Mouse (Mus musculus) lung, postnatal 0 days (tissue): ENCODE results near the gene Cactin. TPM values are rescaled to one million over a fixed set of nuclear protein-coding genes. Genes with fewer than 3 reads are reported as not detected.

ENCODE experiments used
- ATAC-seq: fragments of 200-750 bp; cut with Nextera tagmentation; 2 replicates; pipeline ENCODE4 v1.8.0; 2017; ENCODE audit warnings: moderate library complexity
- DNase-seq: peaks from one replicate; pipeline ENCODE4 v3.0.0-alpha.2; 2016; ENCODE audit warnings: low spot score
- H3K27ac ChIP-seq: fragments of 300-500 bp; sonication (generic); 2 replicates; pipeline ENCODE4 v1.5.1; 2014; ENCODE audit warnings: antibody characterized with exemption, mild to moderate bottlenecking, low read length, mixed read lengths
- H3K27me3 ChIP-seq: fragments of 300-500 bp; sonication (generic); replicated peaks from 2 replicates; pipeline ENCODE4 v1.6.1; 2014; ENCODE audit warnings: low read length, mixed read lengths; ENCODE audit not compliant: insufficient read depth
- H3K36me3 ChIP-seq: fragments of 300-500 bp; sonication (generic); 2 replicates; pipeline ENCODE4 v1.6.1; 2014; ENCODE audit warnings: low read length, mixed read lengths; ENCODE audit not compliant: insufficient read depth
- H3K4me1 ChIP-seq: fragments of 300-500 bp; sonication (generic); 2 replicates; pipeline ENCODE4 v1.6.1; 2014; ENCODE audit warnings: antibody characterized with exemption, low read depth, low read length, mixed read lengths; ENCODE audit not compliant: insufficient read depth
- H3K4me2 ChIP-seq: fragments of 300-500 bp; sonication (generic); replicated peaks from 2 replicates; pipeline ENCODE4 v1.6.1; 2014; ENCODE audit warnings: low read depth, mild to moderate bottlenecking, low read length, moderate library complexity, mixed read lengths
- H3K4me3 ChIP-seq: fragments of 300-500 bp; sonication (generic); 2 replicates; pipeline ENCODE4 v1.5.1; 2014; ENCODE audit warnings: low read depth, low read length
- H3K9ac ChIP-seq: fragments of 300-500 bp; sonication (generic); replicated peaks from 2 replicates; pipeline ENCODE4 v1.6.1; 2014; ENCODE audit warnings: low read depth, mild to moderate bottlenecking
- H3K9me3 ChIP-seq: fragments of 300-500 bp; sonication (generic); 2 replicates; pipeline ENCODE4 v1.6.1; 2016; ENCODE audit warnings: low read length, mixed read lengths
- CTCF ChIP-seq: IDR thresholded peaks from 2 replicates; pipeline ENCODE4 v1.5.1; 2016; ENCODE audit warnings: antibody characterized with exemption, mild to moderate bottlenecking
- EP300 ChIP-seq: IDR thresholded peaks from 2 replicates; pipeline ENCODE4 v1.6.1; 2016; ENCODE audit warnings: antibody characterized with exemption, mild to moderate bottlenecking, control low read depth
- WGBS: fragments of 180-500 bp; shearing (Covaris S2); extraction: QIAGEN DNeasy Blood & Tissue Kit; methylation state at CpG from one replicate; pipeline ENCODE4 v1.1.7; 2014; 5-methylcytosine and 5-hydroxymethylcytosine counted together
- polyA plus RNA-seq: library from polyadenylated mRNA; unstranded; fragments of >200 nt; fragmentation: Nextera tagmentation; extraction: Ambion mirVana; gene quantifications from 2 replicates; pipeline ENCODE4 v1.2.1, GENCODE M21; 2015

The Cactin gene
- polyA plus RNA-seq, 1 experiment from 2014 or later: 20.3 TPM

DNA sequence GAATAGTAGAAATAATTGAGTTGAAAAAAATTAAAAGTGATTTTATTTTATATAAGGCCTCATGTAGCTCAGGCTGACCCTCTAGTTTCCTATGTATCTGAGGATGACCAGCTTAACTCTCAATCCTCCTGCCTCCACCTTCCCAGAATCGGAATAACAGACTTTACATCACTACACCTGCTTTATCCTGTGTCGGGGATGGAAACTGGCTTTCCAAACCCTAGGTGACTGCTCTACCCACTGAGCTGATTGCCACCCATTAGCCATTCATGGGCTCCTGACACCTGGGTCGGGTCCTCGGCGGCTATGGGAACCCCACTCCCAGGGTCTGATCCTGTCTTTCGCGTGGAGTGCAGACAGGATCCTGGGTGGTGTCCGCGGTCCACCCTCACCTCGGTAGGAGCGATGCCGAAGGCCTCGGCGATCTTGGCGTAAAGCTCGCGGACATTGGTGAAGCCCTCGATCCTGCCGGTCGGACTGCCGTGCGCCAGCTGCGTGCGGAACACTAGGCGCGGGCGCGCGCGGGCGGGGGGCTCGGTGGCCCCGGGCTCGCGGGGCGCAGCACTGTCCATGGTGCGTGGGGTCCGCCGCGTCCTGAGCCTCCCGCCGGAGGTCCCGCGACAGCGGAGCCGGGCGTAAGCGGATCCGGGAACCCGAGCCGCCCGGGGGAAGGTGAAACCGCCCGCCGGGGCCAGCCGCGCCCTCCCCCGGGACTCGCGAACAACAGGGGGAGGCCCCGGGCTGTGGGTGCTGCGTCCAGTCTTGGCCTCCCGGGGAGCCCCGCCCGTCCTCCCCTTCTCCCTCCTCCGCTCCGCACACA is 22.0 kb downstream of the Cactin start, which contains the start of gene Gipc3:
TSS of gene Gipc3 (minus strand) at position 581 of the 820 bp plus-strand sequence.
- no peaks in the 10 kb centered on the region for H3K36me3 ChIP-seq
- peak within 1 kb of the TSS; percentile 48 for H3K9ac ChIP-seq
- no peak for ATAC-seq
- TF ChIP-seq EP300 (no peak), CTCF (no peak)
- no peaks in the 10 kb centered on the region for H3K9me3 ChIP-seq
- H3K27ac ChIP-seq: no peak within 1 kb of the TSS
- no peak for DNase-seq
- 4% methylated on average over 43 of the region's 67 CpGs for WGBS
- H3K4me2 ChIP-seq: peak within 1 kb of the TSS; percentile 94
- peaks cover 5% of the 10 kb centered on the region; the same call in 1 of the 2 replicates for H3K4me1 ChIP-seq
- H3K4me3 ChIP-seq: peak within 1 kb of the TSS; percentile 60
- 0 out of 2 replicates have a peak, but pooled peaks cover 8% of the 10 kb centered on the region for H3K27me3 ChIP-seq

DNA sequence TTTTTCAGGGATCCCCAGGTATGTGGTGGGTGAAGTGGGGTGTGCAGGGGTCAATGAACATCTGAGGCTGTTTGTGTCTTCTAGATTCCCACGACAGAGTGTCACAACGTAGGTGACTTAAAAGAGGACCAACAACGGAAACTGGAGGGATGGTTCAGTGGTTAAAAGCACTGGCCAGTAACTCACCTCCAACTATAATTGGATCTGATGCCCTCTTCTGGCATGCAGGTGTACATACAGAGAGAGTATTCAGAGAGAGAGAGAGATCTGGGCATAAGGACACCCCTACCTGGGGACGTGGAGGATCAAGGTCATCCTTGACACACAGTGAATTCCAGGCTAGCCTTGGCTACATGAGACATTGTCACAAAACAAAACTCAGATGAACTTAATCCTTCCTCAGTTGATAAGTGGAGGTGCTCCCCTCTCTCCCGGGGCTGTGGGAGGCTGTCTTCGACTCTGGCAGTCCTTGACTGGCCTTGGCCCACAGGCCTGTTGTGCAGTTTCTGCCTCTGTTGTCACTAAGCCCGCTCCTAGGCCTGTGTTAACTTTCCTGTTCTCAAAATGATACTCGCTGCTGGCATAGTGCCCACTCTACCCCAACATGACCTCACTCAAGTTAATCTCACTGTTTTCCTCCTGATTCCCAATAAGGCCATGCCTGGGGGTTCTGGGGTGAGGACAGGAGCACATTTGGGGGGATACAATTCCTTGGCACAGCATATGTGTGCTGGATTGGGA is 23.7 kb downstream of the Cactin start:
- Histone ChIP-seq H3K9me3 (no peaks in the 10 kb centered on the region), H3K27me3 (0 out of 2 replicates have a peak, but pooled peaks cover 8% of the 10 kb centered on the region), H3K4me2 (no peak overlapping the region), H3K27ac (no peak overlapping the region), H3K36me3 (no peaks in the 10 kb centered on the region), H3K9ac (no peak overlapping the region), H3K4me1 (peaks cover 5% of the 10 kb centered on the region; the same call in 1 of the 2 replicates), H3K4me3 (no peak overlapping the region)
- TF ChIP-seq EP300 (no peak), CTCF (peak; percentile 61)
- 47% methylated on average over 8 of the region's 8 CpGs for WGBS
- ATAC-seq (no peak), DNase-seq (peak; percentile 53)

DNA sequence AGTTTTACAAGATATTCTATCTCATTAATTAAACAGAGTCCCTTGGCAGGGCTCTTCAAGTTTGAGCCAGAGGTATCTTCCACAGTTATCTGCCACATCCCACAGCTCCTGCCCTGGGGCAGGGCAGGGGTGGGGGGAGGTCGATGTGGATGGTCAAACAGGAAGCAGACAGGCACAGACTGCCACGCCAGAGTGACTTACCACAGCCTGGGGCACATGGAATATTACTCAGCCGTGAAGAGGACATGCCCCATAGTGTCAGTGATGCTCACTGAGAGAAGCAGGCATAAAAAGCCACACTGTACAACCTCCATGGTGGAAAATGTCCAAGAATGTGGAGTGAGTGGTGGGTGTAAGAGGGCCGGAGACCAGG is 24.2 kb downstream of the Cactin start:
- Histone ChIP-seq H3K9me3 (no peaks in the 10 kb centered on the region), H3K4me2 (no peak overlapping the region), H3K27me3 (0 out of 2 replicates have a peak, but pooled peaks cover 8% of the 10 kb centered on the region), H3K36me3 (no peaks in the 10 kb centered on the region), H3K4me1 (peaks cover 5% of the 10 kb centered on the region; the same call in 1 of the 2 replicates), H3K27ac (no peak overlapping the region), H3K9ac (no peak overlapping the region), H3K4me3 (no peak overlapping the region)
- 82% methylated on average over 4 of the region's 4 CpGs for WGBS
- TF ChIP-seq EP300 (no peak), CTCF (no peak)
- ATAC-seq (no peak), DNase-seq (no peak)

DNA sequence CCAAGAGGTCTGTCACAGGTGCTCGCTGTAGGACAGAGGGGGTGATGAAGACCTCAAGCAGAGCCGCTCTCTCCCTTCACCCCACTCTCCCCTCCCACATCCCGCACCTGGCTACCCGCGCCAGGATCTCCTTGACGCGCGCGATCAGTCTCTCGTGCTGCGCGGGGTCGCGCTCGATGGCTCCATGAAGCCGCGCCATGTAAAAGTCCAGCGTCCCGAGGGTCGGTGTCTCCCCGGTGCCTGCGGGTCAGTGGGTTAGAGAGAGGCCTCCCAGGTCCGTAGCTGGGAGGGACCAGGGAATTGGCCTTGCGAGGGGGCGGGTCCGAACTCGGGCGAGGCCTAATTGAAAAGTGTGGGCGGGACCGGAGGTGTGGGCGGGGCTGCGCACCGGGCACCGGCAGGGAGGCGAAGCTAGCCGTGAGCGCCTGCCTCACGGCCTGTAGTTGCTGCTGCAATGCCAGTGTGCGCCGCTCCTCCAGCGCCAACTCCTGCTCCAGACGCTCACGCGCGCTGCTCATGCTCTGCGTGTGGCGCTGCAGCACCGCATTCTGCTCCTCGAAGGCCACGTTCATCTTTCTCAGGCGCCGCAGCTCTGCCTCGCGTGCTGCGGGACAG is 25.7 kb downstream of the Cactin start:
- no peak overlapping the region for H3K9ac ChIP-seq

DNA sequence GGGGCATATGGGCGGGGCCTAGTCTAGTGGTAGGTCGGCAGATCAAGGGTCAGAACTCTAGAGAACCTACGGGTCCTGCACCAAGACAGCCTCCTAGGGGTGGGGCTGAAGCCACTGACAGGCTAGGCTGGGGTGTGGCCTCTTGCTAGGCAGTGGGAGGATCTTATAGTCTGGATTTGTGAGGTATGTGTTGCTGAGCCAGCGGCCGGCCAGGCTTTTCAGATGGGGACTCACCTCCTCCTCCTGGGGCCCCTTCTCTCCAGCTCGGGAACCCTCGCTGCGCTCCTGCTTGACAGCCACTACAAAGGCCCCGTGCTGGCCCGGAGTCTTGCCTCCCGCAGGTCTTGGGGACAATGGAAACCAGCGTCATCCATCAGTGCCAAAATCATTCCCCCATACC is 28.2 kb downstream of the Cactin start:
- TF ChIP-seq CTCF (no peak), EP300 (no peak)
- no peak; the same call in 1 of the 2 replicates for ATAC-seq
- H3K27me3 ChIP-seq: no peaks in the 10 kb centered on the region
- 5% methylated on average over 11 of the region's 12 CpGs for WGBS
- peak overlapping the region; percentile 94 for H3K4me2 ChIP-seq
- peak overlapping the region; percentile 76; the same call in 1 of the 2 replicates for H3K27ac ChIP-seq
- H3K9me3 ChIP-seq: no peaks in the 10 kb centered on the region
- no peaks in the 10 kb centered on the region for H3K36me3 ChIP-seq
- peak overlapping the region; percentile 68; the same call in 1 of the 2 replicates for H3K4me3 ChIP-seq
- 0 out of 2 replicates have a peak, but pooled peaks cover 2% of the 10 kb centered on the region for H3K4me1 ChIP-seq
- peak; percentile 87 for DNase-seq
- H3K9ac ChIP-seq: peak overlapping the region; percentile 68; the same call in 1 of the 2 replicates

More for the DNA sequence above, 25.7 kb downstream of the Cactin start:
- no peaks in the 10 kb centered on the region for H3K9me3 ChIP-seq
- H3K4me1 ChIP-seq: peaks cover 5% of the 10 kb centered on the region; the same call in 1 of the 2 replicates
- peak; percentile 27 for ATAC-seq
- peak overlapping the region; percentile 52 for H3K4me2 ChIP-seq
- 0 out of 2 replicates have a peak overlapping the region, but pooled peaks have one; percentile 57 for H3K27ac ChIP-seq
- TF ChIP-seq EP300 (no peak), CTCF (peak; percentile 61)
- DNase-seq: peak; percentile 87
- 0 out of 2 replicates have a peak, but pooled peaks cover 8% of the 10 kb centered on the region for H3K27me3 ChIP-seq
- WGBS: 12% methylated on average over 50 of the region's 55 CpGs
- H3K36me3 ChIP-seq: no peaks in the 10 kb centered on the region
- H3K4me3 ChIP-seq: 0 out of 2 replicates have a peak overlapping the region, but pooled peaks have one; percentile 10
